Mouse (Mus musculus): ENCODE results near the gene Gm29094. TPM values are rescaled to one million over a fixed set of nuclear protein-coding genes. Genes with fewer than 3 reads are reported as not detected.

The Gm29094 gene
- polyA plus RNA-seq (2014; fragmentation: Illumina TruSeq; extraction: RNeasy Lipid Tissue Mini Kit (QIAGEN cat#74804); ENCODE audit: insufficient read depth, low read depth, low replicate concordance) = not detected

DNA sequence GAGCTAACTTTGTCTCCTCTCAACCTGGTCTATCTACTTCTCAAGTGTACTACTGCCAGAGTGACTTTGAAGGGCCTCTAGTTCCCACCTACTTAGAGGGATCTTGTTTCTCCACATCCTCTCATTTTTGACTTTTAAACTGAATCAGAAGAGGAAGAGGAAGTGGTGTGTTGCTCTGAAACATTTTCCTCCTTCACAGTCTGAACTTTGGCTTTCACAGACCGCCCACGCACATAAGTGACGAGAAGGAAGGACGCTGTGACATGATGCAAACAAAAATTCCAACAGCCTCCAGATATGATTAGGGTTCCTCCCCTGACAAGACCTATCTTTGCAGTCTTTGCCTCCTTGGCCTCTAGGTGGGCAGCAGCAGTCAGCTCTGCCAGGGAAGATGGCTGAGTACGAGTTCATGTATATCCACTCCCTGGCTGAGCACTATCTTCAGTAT is at the start of gene Gm29094, which contains the start of gene Bcl2a1b:
TSS of gene Gm29094 (plus strand) at position 411 of the 448 bp plus-strand sequence.
TSS of gene Bcl2a1b (plus strand) at position 241 of the 448 bp plus-strand sequence.

DNA sequence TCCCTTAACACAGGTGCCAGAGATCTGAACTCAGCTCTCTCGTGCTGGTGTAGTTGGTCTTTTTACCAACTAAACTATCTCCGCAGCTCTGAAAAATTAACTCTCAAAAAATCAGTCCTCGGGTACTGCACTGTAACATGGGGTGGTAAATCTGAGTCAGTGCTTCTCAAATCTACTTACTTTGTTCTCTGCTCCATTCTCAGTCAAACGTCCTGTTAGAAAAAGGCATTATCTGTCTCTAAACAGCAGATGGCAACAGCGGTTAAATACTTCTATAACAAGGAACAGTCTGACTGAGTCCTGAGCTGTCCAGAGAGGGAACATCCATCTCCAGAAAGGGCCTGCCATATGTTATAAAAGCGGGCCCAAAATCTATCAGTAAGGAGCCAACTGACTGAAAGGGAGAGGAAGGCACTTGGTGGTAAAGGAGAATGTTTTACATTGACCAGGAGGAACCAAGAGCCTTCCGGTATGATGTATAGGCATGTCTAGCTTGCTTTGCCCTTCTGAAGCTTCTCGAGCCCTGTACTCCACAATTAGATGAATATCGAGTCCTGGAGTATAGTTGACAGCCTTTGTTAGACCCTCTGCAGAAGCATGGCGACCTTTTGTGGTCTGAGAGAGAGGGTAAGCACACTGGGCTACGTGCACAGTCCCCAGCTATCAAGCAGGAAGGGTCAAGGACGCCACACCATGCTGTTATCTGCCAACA is 11.3 kb downstream of the Gm29094 start, which contains the start of gene Mthfs:
TSS of gene Mthfs (plus strand) at position 324 of the 712 bp plus-strand sequence.

Other genes with a start within 250 kb of the Gm29094 start
- gene Bcl2a1a, start 242.5 kb upstream of the Gm29094 start, polyA plus RNA-seq (2014; fragmentation: Illumina TruSeq; extraction: RNeasy Lipid Tissue Mini Kit (QIAGEN cat#74804); ENCODE audit: insufficient read depth, low read depth, low replicate concordance) = 27.3 TPM
- not detected for gene Trim43b, start 106.5 kb upstream of the Gm29094 start, polyA plus RNA-seq (2014; fragmentation: Illumina TruSeq; extraction: RNeasy Lipid Tissue Mini Kit (QIAGEN cat#74804); ENCODE audit: insufficient read depth, low read depth, low replicate concordance)
- 51.8 TPM for gene Bcl2a1b, start 170 bp upstream of the Gm29094 start, polyA plus RNA-seq (2014; fragmentation: Illumina TruSeq; extraction: RNeasy Lipid Tissue Mini Kit (QIAGEN cat#74804); ENCODE audit: insufficient read depth, low read depth, low replicate concordance)
- 31.5 TPM for gene Mthfs, start 11.3 kb downstream of the Gm29094 start, polyA plus RNA-seq (2014; fragmentation: Illumina TruSeq; extraction: RNeasy Lipid Tissue Mini Kit (QIAGEN cat#74804); ENCODE audit: insufficient read depth, low read depth, low replicate concordance)